Mouse (Mus musculus) intestine, embryonic 14.5 days (tissue): Measurements from ENCODE around the gene Rnaseh1. TPM values are rescaled to one million over a fixed set of nuclear protein-coding genes. Genes with fewer than 3 reads are reported as not detected.
A peak's percentile ranks its signal among the peaks of the same experiment; 100 is the strongest.

ENCODE experiments used
- ATAC-seq: fragments of 200-750 bp; cut with Nextera tagmentation; replicated peaks from 2 replicates; pipeline ENCODE4 v1.8.0; 2017; ENCODE audit warnings: low read depth, moderate number of reproducible peaks, moderate TSS enrichment, moderate library complexity; ENCODE audit not compliant: low FRiP score, low TSS enrichment
- DNase-seq: peaks from one replicate; pipeline ENCODE4 v3.0.0-alpha.2; 2018; ENCODE audit warnings: low spot score
- H3K27ac ChIP-seq: fragments of 300-500 bp; sonication (generic); 2 replicates; pipeline ENCODE4 v1.5.1; 2014; ENCODE audit warnings: low read depth, mild to moderate bottlenecking, control low read depth
- H3K27me3 ChIP-seq: fragments of 300-500 bp; sonication (generic); replicated peaks from 2 replicates; pipeline ENCODE4 v1.6.1; 2014; ENCODE audit warnings: low read length, control low read depth; ENCODE audit not compliant: control insufficient read depth, insufficient read depth
- H3K36me3 ChIP-seq: fragments of 300-500 bp; sonication (generic); 2 replicates; pipeline ENCODE4 v1.6.1; 2014; ENCODE audit warnings: low read length, control low read depth; ENCODE audit not compliant: control insufficient read depth, insufficient read depth
- H3K4me1 ChIP-seq: fragments of 300-500 bp; sonication (generic); replicated peaks from 2 replicates; pipeline ENCODE4 v1.6.1; 2014; ENCODE audit warnings: low read length, control low read depth, mixed read lengths; ENCODE audit not compliant: control insufficient read depth, insufficient read depth
- H3K4me2 ChIP-seq: fragments of 300-500 bp; sonication (generic); 2 replicates; pipeline ENCODE4 v1.6.1; 2014; ENCODE audit warnings: low read length
- H3K4me3 ChIP-seq: fragments of 300-500 bp; sonication (generic); 2 replicates; pipeline ENCODE4 v1.5.1; 2014; ENCODE audit warnings: low read depth, low read length, control low read depth, mixed read lengths
- H3K9ac ChIP-seq: fragments of 300-500 bp; sonication (generic); 2 replicates; pipeline ENCODE4 v1.6.1; 2014; ENCODE audit warnings: mild to moderate bottlenecking, low read length
- H3K9me3 ChIP-seq: fragments of 300-500 bp; sonication (generic); 2 replicates; pipeline ENCODE4 v1.6.1; 2016; ENCODE audit warnings: low read length, control low read depth; ENCODE audit not compliant: control insufficient read depth
- WGBS: fragments of 180-500 bp; shearing (Covaris S2); extraction: QIAGEN DNeasy Blood & Tissue Kit; methylation state at CpG from one replicate; pipeline ENCODE4 v1.1.7; 2014; 5-methylcytosine and 5-hydroxymethylcytosine counted together
- polyA plus RNA-seq: library from polyadenylated mRNA; unstranded; fragments of >200 nt; fragmentation: Nextera tagmentation; extraction: Ambion mirVana; gene quantifications from 2 replicates; pipeline ENCODE4 v1.2.1, GENCODE M21; 2014

The Rnaseh1 gene
- 29.2 and 30.0 TPM in 2 replicates for polyA plus RNA-seq

DNA sequence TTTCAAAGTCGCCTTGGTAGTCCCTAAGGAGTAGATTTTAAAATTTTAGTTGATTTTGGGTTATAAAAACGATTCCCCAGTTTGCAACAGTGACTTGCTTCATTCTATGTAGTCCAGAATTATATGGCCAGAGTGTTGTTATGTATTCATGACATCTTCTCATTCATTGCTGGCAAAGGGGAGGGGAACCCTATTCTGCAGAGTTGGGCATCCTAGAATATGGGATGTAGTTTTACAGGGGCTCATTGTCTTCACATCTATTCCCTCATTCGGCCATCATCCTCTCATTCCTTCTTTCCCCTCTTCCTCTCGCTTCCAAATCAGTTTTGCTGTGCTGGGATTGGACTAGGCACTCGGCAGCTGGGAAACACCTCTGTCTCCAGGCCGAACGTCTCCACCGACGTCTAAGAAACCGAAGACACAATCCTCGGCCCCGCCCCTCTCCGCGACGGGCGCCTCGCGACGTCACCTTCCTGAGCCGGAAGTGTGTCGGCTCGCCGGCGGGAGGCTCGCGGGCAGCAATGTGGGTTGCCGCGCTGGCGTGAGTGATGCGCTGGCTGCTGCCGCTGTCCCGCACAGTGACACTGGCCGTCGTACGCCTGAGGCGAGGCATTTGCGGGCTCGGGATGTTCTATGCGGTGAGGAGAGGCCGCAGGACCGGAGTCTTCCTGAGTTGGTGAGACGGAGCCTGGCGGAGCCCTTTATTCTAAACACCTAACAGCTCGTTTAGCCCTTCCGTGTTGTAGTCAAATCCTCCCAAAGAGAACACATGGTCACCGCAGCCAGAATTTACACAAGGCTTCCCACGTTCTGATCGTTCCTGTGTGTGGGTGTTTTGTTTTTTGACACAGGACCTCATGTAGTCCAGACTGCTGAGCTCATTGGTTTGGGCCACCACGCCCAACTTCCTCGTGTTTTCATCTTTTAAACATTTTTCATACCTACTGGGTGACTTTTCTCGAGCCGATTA lies at the start of gene Rnaseh1:
Gene Rnaseh1, plus strand, starts transcription at position 462 of the 970 bp plus-strand sequence.
- Histone ChIP-seq H3K27ac (peak within 1 kb of the TSS; percentile 55), H3K36me3 (peaks cover 20% of the 10 kb centered on the region), H3K4me3 (peak within 1 kb of the TSS; percentile 89), H3K27me3 (no peaks in the 10 kb centered on the region), H3K4me2 (peak within 1 kb of the TSS; percentile 91), H3K4me1 (no peaks in the 10 kb centered on the region), H3K9me3 (no peaks in the 10 kb centered on the region), H3K9ac (peak within 1 kb of the TSS; percentile 78)
- WGBS, result 2% methylated on average over 52 of the region's 52 CpGs
- ATAC-seq (peak; percentile 92), DNase-seq (peak; percentile 95)

DNA sequence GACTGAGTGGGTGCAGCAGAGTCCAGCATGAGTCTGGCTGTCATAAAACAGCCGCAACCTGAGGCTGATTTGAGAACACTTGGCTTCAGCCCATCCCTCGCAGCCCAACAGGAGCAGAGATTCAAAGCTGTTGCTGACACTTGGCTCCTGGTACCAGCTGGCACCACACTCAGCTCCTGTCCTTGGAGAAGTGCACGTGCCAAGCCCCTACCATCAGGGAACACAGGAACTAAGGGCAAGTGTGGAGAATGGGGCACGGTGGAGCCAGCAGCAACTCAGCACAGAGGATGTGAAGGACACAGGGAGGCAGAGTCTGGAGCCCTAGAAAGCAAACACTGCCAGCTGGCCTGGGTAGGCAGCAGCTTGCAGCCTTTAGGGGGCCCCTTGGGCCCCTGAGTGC lies 47.1 kb upstream of the Rnaseh1 start:
- DNase-seq (no peak), ATAC-seq (no peak)
- Histone ChIP-seq H3K9me3 (no peaks in the 10 kb centered on the region), H3K27me3 (no peaks in the 10 kb centered on the region), H3K36me3 (no peaks in the 10 kb centered on the region), H3K4me1 (no peaks in the 10 kb centered on the region), H3K4me2 (no peak overlapping the region), H3K9ac (no peak overlapping the region), H3K27ac (no peak overlapping the region), H3K4me3 (no peak overlapping the region)
- WGBS, result 18% methylated on average over 4 of the region's 4 CpGs

- H3K4me1 ChIP-seq, result no peaks in the 10 kb centered on the region
- 71% methylated on average over 1 of the region's 1 CpGs for WGBS
These were observed 45.9 kb upstream of the Rnaseh1 start for GRCm38 (mm10) chr12:28603494-28603893.

DNA sequence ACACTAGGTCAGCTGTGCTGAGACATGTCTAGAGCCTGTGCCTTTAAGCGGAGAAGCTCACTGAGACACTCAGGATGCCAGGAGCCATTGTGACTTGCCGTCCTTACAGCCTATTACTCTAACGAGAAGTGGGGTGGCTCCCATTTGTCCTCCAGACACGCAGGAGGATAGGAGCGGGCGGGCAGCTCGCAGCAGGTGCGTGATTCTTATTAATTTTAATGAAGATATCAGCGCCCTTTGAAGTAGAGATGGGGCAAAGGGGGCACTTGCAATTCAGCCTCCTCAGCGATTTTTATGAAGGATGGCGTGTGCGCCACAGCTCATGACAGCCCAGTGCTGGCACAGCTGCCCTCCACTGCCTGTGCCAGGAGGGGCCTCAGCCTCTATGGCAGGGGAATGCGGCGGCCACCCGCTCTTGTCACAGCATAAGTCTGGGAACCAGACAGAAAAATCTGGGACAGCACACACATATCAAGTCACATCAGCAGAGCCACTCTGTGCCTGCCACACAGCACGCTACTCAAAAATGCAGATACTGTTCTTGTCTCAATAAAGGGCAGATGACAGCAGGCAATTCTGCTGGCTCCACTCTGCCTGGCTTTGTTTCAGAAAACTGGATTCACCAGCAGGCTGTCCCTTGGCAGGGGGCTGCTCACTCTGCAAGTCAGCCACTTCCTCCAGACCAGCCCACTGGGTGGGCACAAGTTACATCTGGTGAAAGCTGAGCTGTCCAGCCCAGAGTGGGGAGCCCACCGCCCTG lies 41.7 kb upstream of the Rnaseh1 start:
- Histone ChIP-seq H3K4me2 (no peak overlapping the region), H3K9ac (no peak overlapping the region), H3K27ac (no peak overlapping the region), H3K9me3 (no peaks in the 10 kb centered on the region), H3K4me1 (no peaks in the 10 kb centered on the region), H3K36me3 (no peaks in the 10 kb centered on the region), H3K4me3 (no peak overlapping the region), H3K27me3 (no peaks in the 10 kb centered on the region)
- ATAC-seq (0 out of 2 replicates have a peak, but pooled peaks have one; percentile 19), DNase-seq (no peak)
- WGBS, result 68% methylated on average over 17 of the region's 17 CpGs

More at GRCm38 (mm10) chr12:28603494-28603893, 45.9 kb upstream of the Rnaseh1 start:
- DNase-seq (no peak), ATAC-seq (no peak)
- no peak overlapping the region for H3K4me2 ChIP-seq
- no peaks in the 10 kb centered on the region for H3K9me3 ChIP-seq
- H3K27ac ChIP-seq, result no peak overlapping the region
- no peaks in the 10 kb centered on the region for H3K36me3 ChIP-seq
- H3K4me3 ChIP-seq, result no peak overlapping the region
- no peaks in the 10 kb centered on the region for H3K27me3 ChIP-seq
- H3K9ac ChIP-seq, result no peak overlapping the region

DNA sequence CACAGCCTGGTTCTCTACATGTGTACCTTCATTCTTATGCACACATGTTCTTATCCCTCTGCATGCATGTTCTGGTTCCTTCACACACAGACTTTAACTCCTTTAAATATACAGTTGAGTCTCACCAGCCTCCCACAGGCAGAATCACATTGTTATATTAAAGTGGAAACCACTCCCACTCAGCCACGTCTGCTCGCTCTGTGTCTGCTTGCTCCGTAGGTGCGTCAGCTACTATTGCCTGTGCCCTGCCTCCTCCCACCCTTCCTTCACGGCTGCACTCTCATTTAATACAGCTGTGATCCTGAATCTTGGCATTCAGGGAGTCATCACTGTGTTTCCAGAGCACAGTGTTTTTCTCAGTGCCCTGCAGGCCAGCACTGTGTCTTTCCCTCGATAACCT lies 37.0 kb upstream of the Rnaseh1 start:
- no peaks in the 10 kb centered on the region for H3K36me3 ChIP-seq
- no peaks in the 10 kb centered on the region for H3K9me3 ChIP-seq
- H3K4me1 ChIP-seq, result no peaks in the 10 kb centered on the region
- DNase-seq (no peak), ATAC-seq (no peak)
- no peak overlapping the region for H3K4me2 ChIP-seq
- H3K9ac ChIP-seq, result no peak overlapping the region
- H3K27ac ChIP-seq, result no peak overlapping the region
- WGBS, result 41% methylated on average over 6 of the region's 6 CpGs
- no peaks in the 10 kb centered on the region for H3K27me3 ChIP-seq
- H3K4me3 ChIP-seq, result no peak overlapping the region

GRCm38 (mm10) chr12:28614401-28614800 lies 35.0 kb upstream of the Rnaseh1 start:
- Histone ChIP-seq H3K4me1 (no peaks in the 10 kb centered on the region), H3K4me3 (no peak overlapping the region), H3K27me3 (no peaks in the 10 kb centered on the region), H3K4me2 (no peak overlapping the region), H3K27ac (no peak overlapping the region), H3K9me3 (no peaks in the 10 kb centered on the region), H3K36me3 (no peaks in the 10 kb centered on the region), H3K9ac (no peak overlapping the region)
- no peak for DNase-seq
- WGBS, result 66% methylated on average over 7 of the region's 7 CpGs
- ATAC-seq, result no peak

- Histone ChIP-seq H3K36me3 (no peaks in the 10 kb centered on the region), H3K4me3 (no peak overlapping the region), H3K9ac (no peak overlapping the region), H3K27ac (0 out of 2 replicates have a peak overlapping the region, but pooled peaks have one; percentile 23), H3K27me3 (no peaks in the 10 kb centered on the region), H3K4me2 (no peak overlapping the region), H3K4me1 (peaks cover 12% of the 10 kb centered on the region), H3K9me3 (no peaks in the 10 kb centered on the region)
- WGBS, result 38% methylated on average over 4 of the region's 4 CpGs
- ATAC-seq (no peak), DNase-seq (no peak)
These were observed 32.1 kb upstream of the Rnaseh1 start for GRCm38 (mm10) chr12:28617297-28617696.

- Histone ChIP-seq H3K4me2 (0 out of 2 replicates have a peak overlapping the region, but pooled peaks have one; percentile 1), H3K27me3 (no peaks in the 10 kb centered on the region), H3K9me3 (no peaks in the 10 kb centered on the region), H3K36me3 (no peaks in the 10 kb centered on the region), H3K27ac (peak overlapping the region; percentile 39; the same call in 1 of the 2 replicates), H3K4me3 (no peak overlapping the region), H3K9ac (no peak overlapping the region), H3K4me1 (peaks cover 22% of the 10 kb centered on the region)
- ATAC-seq (0 out of 2 replicates have a peak, but pooled peaks have one; percentile 18), DNase-seq (no peak)
- 9% methylated on average over 7 of the region's 7 CpGs for WGBS
These were observed 27.8 kb upstream of the Rnaseh1 start for GRCm38 (mm10) chr12:28621451-28622166.
